Mouse (Mus musculus) neural tube, embryonic 12.5 days (tissue): ENCODE measurements at regions not wholly inside any gene's neighbourhood (a gene's known extent, or its start where the extent isn't known, plus 50 kb on each side); places are given as distances from the start of the nearest gene placed in this dataset.
A peak's percentile ranks its signal among the peaks of the same experiment; 100 is the strongest.

Experiments used
- ATAC-seq: fragments of 200-750 bp; cut with Nextera tagmentation; 2 replicates; pipeline ENCODE4 v1.8.0; 2017; ENCODE audit warnings: low read depth, mild to moderate bottlenecking, moderate TSS enrichment, moderate library complexity; ENCODE audit not compliant: low FRiP score
- H3K27ac ChIP-seq: fragments of 300-500 bp; sonication (generic); 2 replicates; pipeline ENCODE4 v1.5.1; 2016
- H3K27me3 ChIP-seq: fragments of 300-500 bp; sonication (generic); replicated peaks from 2 replicates; pipeline ENCODE4 v1.6.1; 2016; ENCODE audit warnings: mild to moderate bottlenecking
- H3K36me3 ChIP-seq: fragments of 300-500 bp; sonication (generic); 2 replicates; pipeline ENCODE4 v1.6.1; 2016; ENCODE audit warnings: mild to moderate bottlenecking
- H3K4me1 ChIP-seq: fragments of 300-500 bp; sonication (generic); 2 replicates; pipeline ENCODE4 v1.6.1; 2016
- H3K4me2 ChIP-seq: fragments of 300-500 bp; sonication (generic); replicated peaks from 2 replicates; pipeline ENCODE4 v1.6.1; 2016; ENCODE audit warnings: mild to moderate bottlenecking
- H3K4me3 ChIP-seq: fragments of 300-500 bp; sonication (generic); 2 replicates; pipeline ENCODE4 v1.5.1; 2016
- H3K9ac ChIP-seq: fragments of 300-500 bp; sonication (generic); 2 replicates; pipeline ENCODE4 v1.6.1; 2016; ENCODE audit warnings: mild to moderate bottlenecking
- H3K9me3 ChIP-seq: fragments of 300-500 bp; sonication (generic); 2 replicates; pipeline ENCODE4 v1.6.1; 2016; ENCODE audit warnings: mild to moderate bottlenecking
- WGBS: fragments of 180-500 bp; shearing (Covaris S2); methylation state at CpG from one replicate; pipeline ENCODE4 v1.1.7; 2016; 5-methylcytosine and 5-hydroxymethylcytosine counted together

DNA sequence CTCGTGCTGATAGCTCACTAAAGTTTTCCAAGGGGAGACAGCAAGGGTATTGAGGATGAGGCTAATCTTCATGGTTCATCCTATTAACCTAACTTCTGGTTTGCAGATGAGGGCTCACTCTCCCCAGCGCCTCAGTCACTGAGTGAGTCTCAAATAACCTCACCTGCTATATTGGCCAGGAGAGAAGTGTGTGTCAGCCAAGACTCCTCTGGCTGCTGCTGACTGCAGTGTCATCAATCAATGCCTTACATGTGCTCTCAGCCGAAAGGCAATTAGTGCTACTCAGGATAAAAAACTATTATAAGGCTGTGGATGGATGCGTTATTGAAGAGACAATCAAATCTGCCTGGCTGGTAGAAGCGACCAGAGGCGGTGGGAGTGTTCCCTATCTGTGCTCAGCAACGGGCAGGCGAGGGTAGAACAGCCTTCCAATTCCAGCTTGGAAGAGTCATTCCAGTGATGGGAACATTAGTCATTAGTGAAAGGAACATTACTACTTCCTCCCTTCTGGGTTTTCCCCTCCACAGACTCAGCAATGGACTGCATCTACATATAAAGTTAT is 96.4 kb downstream of the Grpr start:
- Histone ChIP-seq H3K27ac (no peak overlapping the region), H3K27me3 (no peaks in the 10 kb centered on the region), H3K9ac (no peak overlapping the region), H3K4me3 (no peak overlapping the region), H3K36me3 (no peaks in the 10 kb centered on the region), H3K9me3 (no peaks in the 10 kb centered on the region), H3K4me2 (no peak overlapping the region), H3K4me1 (no peaks in the 10 kb centered on the region)
- ATAC-seq: peak; percentile 41; the same call in 1 of the 2 replicates
- WGBS: 55% methylated on average over 8 of the region's 8 CpGs

DNA sequence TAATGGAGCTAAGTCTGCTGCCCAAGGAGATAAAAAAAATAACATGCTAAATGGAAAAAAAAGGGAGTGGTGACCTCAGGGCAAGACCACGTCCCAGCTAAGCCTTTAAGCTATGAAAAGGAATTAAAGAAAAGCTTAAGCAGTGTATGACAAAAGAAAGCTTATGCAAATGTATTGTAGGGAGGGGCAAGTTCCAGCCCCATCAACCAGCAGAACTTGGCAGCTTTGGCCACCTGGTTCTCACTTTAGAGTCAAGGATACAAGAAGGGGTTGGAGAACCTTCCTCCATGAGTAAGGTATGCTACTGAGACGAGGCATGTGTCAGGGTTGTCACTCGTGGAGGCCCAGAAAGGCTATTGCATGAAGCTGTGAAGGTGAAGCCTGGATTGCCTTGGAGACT is 143.9 kb downstream of the Grpr start:
- Histone ChIP-seq H3K4me2 (no peak overlapping the region), H3K4me3 (no peak overlapping the region), H3K9me3 (no peaks in the 10 kb centered on the region), H3K9ac (no peak overlapping the region), H3K27me3 (no peaks in the 10 kb centered on the region), H3K4me1 (no peaks in the 10 kb centered on the region), H3K36me3 (no peaks in the 10 kb centered on the region), H3K27ac (no peak overlapping the region)
- ATAC-seq: no peak
- 57% methylated on average over 3 of the region's 3 CpGs for WGBS

DNA sequence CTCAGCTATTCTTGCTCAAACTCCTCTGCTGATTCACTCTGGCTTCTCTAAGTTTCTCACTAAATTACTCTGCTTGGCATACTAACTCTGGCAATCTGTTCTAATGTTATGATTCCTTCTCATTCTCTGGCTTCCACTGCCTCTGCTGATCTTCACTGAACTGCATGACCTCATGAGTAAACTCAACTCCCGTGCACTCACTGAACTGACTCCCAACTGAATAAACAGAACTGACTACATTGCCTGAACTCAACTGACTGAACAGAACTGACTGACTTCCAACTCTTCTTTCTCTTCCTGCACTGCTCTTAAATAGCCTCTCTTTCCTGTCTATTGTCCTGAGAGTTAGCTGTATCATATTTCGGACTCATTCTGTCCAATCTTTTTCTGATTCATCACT is 163.1 kb downstream of the Grpr start:
- H3K4me3 ChIP-seq: no peak overlapping the region
- H3K27me3 ChIP-seq: no peaks in the 10 kb centered on the region
- 83% methylated on average over 2 of the region's 2 CpGs for WGBS
- H3K4me1 ChIP-seq: no peaks in the 10 kb centered on the region
- H3K4me2 ChIP-seq: no peak overlapping the region
- no peak for ATAC-seq
- no peak overlapping the region for H3K9ac ChIP-seq
- no peaks in the 10 kb centered on the region for H3K9me3 ChIP-seq
- H3K27ac ChIP-seq: no peak overlapping the region
- H3K36me3 ChIP-seq: no peaks in the 10 kb centered on the region
